Mouse (Mus musculus): ENCODE data around the gene Acyp1.

- no peak for TF ChIP-seq POLR2A (IDR thresholded peaks at IDR 0.05; ENCODE audit: low read depth, low read length)
- no peak for TF ChIP-seq CTCF (IDR thresholded peaks at IDR 0.05; ENCODE audit: borderline replicate concordance, insufficient read depth, low read length)
These were observed 3.3 kb upstream of the Acyp1 start for GRCm38 (mm10) chr12:85291541-85291940.
